Mouse (Mus musculus): ENCODE measurements around the gene Hsd17b11. TPM values are rescaled to one million over a fixed set of nuclear protein-coding genes. Genes with fewer than 3 reads are reported as not detected.
"Not testable (repeated sequence)": the region's sequence is repeated elsewhere in the genome, so short reads cannot be mapped to it uniquely, and the experiment has no call there.

Hsd17b11 gene
- total RNA-seq, 2 experiments from 2014 or later = 81.4 to 115 TPM

GRCm38 (mm10) chr5:104036686-104037085 is 15.0 kb upstream of the Hsd17b11 start:
- no peak for ATAC-seq (ENCODE audit: poor library complexity, severe bottlenecking)

DNA sequence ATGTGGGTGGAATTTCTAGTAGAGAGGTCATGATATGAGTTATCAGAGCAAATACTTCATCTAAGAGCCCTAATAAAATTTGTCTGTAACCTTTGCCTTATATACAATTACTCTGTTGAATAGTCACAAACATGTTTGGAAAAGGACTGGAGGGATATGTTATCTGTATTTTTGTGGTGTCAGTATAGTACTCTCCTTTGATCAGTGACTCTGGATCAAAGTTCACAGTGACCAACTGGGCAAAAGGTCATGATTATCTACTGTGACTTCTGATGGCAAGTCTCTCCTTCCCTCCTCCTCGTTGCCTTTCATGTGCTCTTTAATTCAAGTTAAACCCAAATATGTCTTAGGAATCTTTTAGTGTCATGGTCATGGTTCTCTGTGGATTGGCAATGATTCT is 14.1 kb upstream of the Hsd17b11 start:
- no peak for ATAC-seq (ENCODE audit: poor library complexity, severe bottlenecking)

GRCm38 (mm10) chr5:104035066-104035465 is 13.3 kb upstream of the Hsd17b11 start:
- no peak for ATAC-seq (ENCODE audit: poor library complexity, severe bottlenecking)

GRCm38 (mm10) chr5:104032434-104033097 is 10.8 kb upstream of the Hsd17b11 start:
- peak; percentile 81 for ATAC-seq (ENCODE audit: poor library complexity, severe bottlenecking)

DNA sequence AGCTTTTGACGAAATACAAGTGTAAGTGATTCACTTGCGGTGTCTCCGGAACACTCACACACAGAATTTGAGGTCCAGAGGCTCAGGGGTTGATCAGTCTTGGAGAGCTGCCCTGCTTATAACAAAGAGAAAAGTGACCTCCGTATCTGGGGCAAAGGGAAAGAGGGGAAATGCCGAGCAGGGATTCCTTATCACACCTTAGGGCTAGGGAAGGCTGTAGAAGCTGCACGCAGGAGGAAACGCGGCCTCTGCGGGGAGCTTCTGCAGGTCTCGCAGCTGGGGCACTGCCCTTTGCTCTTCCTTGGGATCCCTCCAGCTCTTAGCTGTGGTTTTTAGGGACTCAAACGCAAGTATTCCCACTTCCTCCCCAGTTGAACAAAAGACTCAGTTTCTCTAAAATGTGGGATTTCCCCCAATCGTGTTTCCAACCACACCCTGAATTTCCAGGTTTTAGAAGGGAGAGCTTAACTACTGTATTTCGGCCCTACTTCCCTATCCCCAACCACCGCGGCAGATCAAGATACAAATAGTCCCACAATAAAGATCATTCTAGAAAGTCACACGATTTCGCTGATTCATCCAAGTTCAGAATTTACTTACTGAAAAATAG is 3.6 kb upstream of the Hsd17b11 start:
- ATAC-seq (ENCODE audit: poor library complexity, severe bottlenecking) = no peak

- no peak for ATAC-seq (ENCODE audit: poor library complexity, severe bottlenecking)
Observed at GRCm38 (mm10) chr5:104024762-104025161, 3.0 kb upstream of the Hsd17b11 start.

DNA sequence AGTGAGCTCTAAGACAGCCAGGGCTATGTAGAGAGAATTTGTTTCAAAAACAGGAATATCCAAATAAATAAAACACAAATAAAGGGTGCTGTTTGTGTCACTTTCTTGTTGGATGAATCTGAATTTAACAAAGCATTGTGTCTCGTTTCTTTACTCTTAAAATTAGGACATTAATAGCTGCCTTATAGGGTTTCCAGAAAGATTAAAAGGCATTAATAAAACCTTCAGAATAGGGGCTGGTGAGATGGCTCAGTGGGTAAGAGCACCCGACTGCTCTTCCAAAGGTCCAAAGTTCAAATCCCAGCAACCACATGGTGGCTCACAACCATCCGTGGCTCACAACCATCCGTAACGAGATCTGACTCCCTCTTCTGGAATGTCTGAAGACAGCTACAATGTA is 2.5 kb upstream of the Hsd17b11 start:
- not testable (repeated sequence) for ATAC-seq (ENCODE audit: poor library complexity, severe bottlenecking)

DNA sequence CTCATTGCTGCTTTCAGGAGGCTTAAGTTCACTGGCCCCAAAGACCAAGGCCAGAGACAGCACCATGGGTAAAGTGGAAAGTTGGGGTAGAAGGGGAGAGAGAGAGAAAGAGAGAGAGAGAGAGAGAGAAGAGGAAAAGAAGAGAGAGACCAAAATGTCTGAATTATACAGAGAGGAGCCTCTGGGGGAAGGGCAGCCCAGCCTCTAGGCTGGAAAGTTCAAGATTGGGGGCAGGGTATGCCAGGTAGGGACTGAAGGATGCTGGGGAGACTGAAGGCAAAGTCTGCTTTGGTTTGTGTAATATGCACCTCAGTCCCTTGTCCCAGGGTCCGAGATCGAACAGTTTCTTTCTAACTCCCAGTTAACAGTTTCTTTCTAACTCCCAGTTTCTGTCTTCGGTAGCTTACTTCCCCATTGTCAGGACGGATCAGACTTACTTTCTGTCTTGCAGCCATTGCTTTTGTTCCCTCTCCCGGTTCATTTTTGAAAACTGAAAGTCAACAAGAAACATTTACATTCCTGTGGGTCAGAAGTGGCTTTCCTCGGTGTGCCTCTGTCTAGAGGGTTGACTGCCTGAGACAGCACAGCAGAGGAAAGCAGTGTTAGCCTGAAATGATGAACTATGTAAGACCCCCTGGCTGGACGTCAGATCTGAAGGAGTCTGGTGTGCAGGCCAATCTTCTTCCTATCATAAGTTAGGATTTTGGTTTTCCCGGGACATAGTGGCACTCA is 1.7 kb upstream of the Hsd17b11 start:
- peak; percentile 29 for ATAC-seq (ENCODE audit: poor library complexity, severe bottlenecking)

DNA sequence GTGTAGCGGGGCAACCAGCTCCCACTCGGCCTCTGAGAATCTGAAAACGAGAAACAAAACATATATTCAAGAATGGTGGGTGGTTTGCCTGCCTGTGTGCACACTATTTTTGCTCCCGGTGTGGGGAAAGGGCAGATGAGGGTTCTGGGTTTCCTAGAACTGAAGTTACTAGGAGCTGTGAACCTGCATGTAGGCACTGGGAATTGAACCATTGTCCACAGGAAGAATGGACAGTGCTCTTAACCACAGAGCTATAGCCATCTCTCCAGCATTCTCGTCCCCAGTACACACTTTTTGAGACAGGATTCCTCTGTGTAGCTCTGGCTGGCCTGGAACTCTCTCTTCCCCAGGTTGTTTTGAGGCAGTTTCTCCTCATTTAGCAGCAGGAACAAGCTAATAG is 839 bp upstream of the Hsd17b11 start:
- no peak for ATAC-seq (ENCODE audit: poor library complexity, severe bottlenecking)

GRCm38 (mm10) chr5:104011419-104011818 is 10.3 kb downstream of the Hsd17b11 start:
- no peak for ATAC-seq (ENCODE audit: poor library complexity, severe bottlenecking)

DNA sequence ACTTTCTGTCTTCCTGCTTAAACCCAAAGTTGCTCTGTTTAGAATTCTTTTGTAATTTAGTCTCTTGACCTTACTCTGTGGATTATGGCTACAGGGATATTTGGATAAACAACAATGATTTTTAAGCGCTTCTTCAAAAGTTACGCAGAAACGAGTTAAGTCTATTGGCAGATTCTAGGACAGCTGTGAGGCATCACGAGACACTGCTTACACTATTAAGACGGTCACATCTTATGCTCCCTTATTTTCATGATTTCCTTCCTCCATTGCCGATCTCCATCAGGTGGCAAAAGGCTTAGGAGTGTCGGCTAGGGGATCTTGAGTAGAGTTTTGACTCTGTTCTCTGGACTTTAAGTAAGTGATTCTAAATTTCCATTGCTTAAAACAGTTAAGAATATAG is 11.5 kb downstream of the Hsd17b11 start:
- no peak for ATAC-seq (ENCODE audit: poor library complexity, severe bottlenecking)

DNA sequence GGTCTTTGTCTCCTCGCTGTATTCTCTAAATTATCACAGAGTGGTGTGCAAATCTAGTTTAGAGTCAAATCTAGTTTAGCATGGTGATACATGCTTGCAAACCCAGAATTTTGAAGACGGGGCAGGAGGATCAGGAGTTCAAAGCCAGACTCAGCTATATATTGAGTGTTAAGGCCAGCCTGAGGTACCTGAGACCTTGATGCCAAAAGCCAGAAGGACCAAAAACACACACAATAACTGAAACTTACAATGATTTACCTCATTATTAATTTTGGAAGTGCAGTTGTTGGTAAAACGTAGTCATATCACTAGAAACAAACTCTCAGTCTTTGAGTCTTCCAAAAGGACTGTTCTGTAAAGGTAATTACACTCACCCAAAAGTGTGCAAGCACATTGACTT is 12.3 kb downstream of the Hsd17b11 start:
- ATAC-seq (ENCODE audit: poor library complexity, severe bottlenecking) = no peak

DNA sequence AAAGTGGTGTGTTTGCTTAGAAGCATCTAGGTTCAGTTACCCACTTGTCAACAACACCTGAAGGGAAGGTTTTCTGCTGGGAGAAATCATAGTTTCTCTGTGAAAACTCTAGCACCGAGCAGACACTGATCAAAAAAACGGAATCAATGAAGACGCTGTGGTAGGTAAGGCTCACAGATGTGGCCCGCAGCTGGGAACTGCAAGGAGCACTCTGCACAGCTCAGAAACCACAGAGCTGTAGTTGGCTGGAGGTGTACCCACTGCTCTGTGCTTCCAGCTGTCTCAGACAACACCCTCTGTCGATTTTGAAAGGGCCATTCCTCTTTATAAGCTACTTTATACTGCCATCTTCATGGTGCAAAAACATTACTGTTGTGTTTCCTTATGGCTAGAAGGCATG is 13.9 kb downstream of the Hsd17b11 start:
- no peak for ATAC-seq (ENCODE audit: poor library complexity, severe bottlenecking)

DNA sequence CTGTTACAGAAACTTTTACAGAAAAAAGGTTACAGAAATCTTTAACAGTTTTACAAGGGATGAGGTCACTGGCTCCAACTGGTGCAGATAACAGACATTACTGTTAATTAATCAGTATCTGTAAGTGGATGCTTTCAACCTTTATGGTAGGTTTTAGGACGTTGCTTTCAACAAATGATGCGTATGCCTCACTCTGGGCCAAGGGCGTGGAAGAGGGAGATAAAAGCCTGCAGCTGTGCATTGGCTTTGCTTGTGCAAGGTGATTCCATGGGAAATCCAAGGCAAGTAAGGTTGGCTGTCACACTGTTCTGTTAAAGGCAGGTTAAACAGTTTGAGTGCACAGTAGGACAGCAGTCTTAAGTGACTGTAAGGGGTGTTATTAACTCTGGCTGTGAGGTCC is 14.9 kb downstream of the Hsd17b11 start:
- ATAC-seq (ENCODE audit: poor library complexity, severe bottlenecking) = no peak

DNA sequence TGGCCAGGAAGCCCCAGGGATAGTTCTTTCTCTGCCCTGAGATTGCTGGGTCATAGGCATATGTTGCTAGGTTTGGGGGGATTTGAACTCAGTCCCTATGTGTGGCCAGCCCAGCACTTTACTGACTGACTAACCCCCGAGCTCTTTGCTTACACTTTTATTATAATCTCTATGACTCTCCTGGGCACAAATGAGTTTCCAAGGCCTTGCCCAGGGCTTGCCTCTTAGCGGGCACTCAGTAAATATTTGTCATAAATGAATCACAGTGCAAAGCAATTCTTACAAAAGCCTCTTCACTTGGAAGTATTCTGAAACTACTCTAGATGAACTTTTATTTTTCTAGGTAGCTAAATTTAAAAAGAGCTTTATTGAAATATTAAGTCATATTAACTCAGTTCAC is 17.8 kb downstream of the Hsd17b11 start:
- ATAC-seq (ENCODE audit: poor library complexity, severe bottlenecking) = no peak

GRCm38 (mm10) chr5:104003256-104003931 is 18.3 kb downstream of the Hsd17b11 start:
- ATAC-seq (ENCODE audit: poor library complexity, severe bottlenecking) = no peak

DNA sequence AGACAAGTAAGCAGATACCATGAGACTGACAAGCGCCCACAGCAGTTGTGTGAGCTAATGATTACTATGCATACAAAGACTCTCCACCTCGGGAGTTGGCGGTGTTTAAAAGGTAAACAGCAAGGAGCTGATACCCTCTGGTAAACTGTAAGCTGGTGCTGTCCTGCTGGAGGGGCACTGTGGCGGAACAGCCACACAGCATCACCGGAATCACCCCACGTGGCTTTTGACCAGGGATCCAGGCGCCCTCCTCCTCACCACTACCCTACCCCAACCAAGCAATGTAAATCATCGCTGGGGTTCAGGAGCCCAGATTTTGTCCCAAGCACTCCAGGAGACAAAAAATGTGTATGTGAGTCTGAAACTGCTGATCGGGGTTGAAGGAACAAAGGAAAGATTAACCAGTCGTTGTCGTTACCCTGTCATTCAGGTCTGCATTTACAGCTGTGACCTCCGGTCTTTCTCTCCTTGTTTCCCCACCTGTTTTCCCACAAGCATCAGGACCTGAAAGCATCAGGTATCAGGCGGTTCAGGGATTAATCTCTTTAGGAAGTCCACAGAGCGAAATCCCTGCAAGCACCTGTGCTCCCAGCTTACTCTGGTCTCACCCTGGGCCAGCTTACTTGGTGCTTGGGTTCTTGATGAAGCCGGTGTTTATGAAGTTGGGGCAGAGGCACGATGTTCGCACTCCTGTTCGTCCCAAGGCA is 19.0 kb downstream of the Hsd17b11 start:
- ATAC-seq (ENCODE audit: poor library complexity, severe bottlenecking) = no peak

- peak; percentile 89 for ATAC-seq (ENCODE audit: poor library complexity, severe bottlenecking)
Observed at GRCm38 (mm10) chr5:103999738-104000137, 22.0 kb downstream of the Hsd17b11 start.

GRCm38 (mm10) chr5:103998739-103999138 is 23.0 kb downstream of the Hsd17b11 start:
- no peak for ATAC-seq (ENCODE audit: poor library complexity, severe bottlenecking)

DNA sequence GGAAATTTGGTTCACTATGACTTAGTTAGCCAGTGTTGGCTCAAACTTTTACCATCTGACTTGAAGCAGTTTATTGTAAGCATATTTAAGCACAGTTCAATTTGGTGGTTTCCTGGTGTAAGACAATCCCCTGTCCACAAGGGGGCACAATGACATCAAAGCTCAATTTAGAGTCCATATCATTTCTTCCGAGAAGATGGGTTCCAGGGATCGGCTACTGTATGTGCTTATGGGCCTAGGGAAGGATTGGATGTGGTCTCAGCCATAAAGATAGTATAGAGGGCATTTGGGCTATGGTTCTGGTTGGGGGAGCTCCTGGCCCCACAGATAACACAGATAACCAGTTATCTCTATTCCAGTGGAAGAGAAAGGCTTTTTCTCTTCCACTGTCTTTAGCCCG is 26.5 kb downstream of the Hsd17b11 start:
- peak; percentile 52 for ATAC-seq (ENCODE audit: poor library complexity, severe bottlenecking)

GRCm38 (mm10) chr5:103994669-103995068 is 27.1 kb downstream of the Hsd17b11 start:
- no peak for ATAC-seq (ENCODE audit: poor library complexity, severe bottlenecking)
